Mouse (Mus musculus) embryonic facial prominence, embryonic 11.5 days (tissue): ENCODE measurements at regions not wholly inside any gene's neighbourhood (a gene's known extent, or its start where the extent isn't known, plus 50 kb on each side); places are given as distances from the start of the nearest gene placed in this dataset.
A peak's percentile ranks its signal among the peaks of the same experiment; 100 is the strongest.

ENCODE experiments used
- ATAC-seq: fragments of 200-750 bp; cut with Nextera tagmentation; replicated peaks from 2 replicates; pipeline ENCODE4 v1.8.0; 2017; ENCODE audit warnings: low read depth; ENCODE audit not compliant: insufficient number of reproducible peaks, low FRiP score, low TSS enrichment
- DNase-seq: peaks from one replicate; pipeline ENCODE4 v3.0.0-alpha.2; 2015; ENCODE audit warnings: low spot score
- H3K27ac ChIP-seq: fragments of 300-500 bp; sonication (generic); replicated peaks from 2 replicates; pipeline ENCODE4 v1.5.1; 2014; ENCODE audit warnings: mild to moderate bottlenecking, low read depth, low read length, control low read depth
- H3K27me3 ChIP-seq: fragments of 300-500 bp; sonication (generic); 2 replicates; pipeline ENCODE4 v1.6.1; 2014; ENCODE audit warnings: mild to moderate bottlenecking, low read length, moderate library complexity, mixed read lengths; ENCODE audit not compliant: control insufficient read depth, insufficient read depth
- H3K36me3 ChIP-seq: fragments of 300-500 bp; sonication (generic); replicated peaks from 2 replicates; pipeline ENCODE4 v1.6.1; 2014; ENCODE audit warnings: low read depth, mild to moderate bottlenecking, low read length, moderate library complexity, mixed read lengths; ENCODE audit not compliant: control insufficient read depth, insufficient read depth
- H3K4me1 ChIP-seq: fragments of 300-500 bp; sonication (generic); 2 replicates; pipeline ENCODE4 v1.6.1; 2014; ENCODE audit warnings: low read length, mixed read lengths; ENCODE audit not compliant: control insufficient read depth, insufficient read depth
- H3K4me2 ChIP-seq: fragments of 300-500 bp; sonication (generic); 2 replicates; pipeline ENCODE4 v1.6.1; 2014; ENCODE audit warnings: low read depth, mild to moderate bottlenecking, control low read depth, low read length, moderate library complexity
- H3K4me3 ChIP-seq: fragments of 300-500 bp; sonication (generic); 2 replicates; pipeline ENCODE4 v1.5.1; 2014; ENCODE audit warnings: low read depth, low read length, control low read depth
- H3K9ac ChIP-seq: fragments of 300-500 bp; sonication (generic); replicated peaks from 2 replicates; pipeline ENCODE4 v1.6.1; 2014; ENCODE audit warnings: mild to moderate bottlenecking, control low read depth, low read length
- H3K9me3 ChIP-seq: fragments of 300-500 bp; sonication (generic); replicated peaks from 2 replicates; pipeline ENCODE4 v1.6.1; 2016; ENCODE audit warnings: mild to moderate bottlenecking, low read length, inconsistent platforms, mixed read lengths; ENCODE audit not compliant: control insufficient read depth
- WGBS: fragments of 180-500 bp; shearing (Covaris S2); extraction: QIAGEN DNeasy Blood & Tissue Kit; methylation state at CpG from one replicate; pipeline ENCODE4 v1.1.7; 2014; 5-methylcytosine and 5-hydroxymethylcytosine counted together

DNA sequence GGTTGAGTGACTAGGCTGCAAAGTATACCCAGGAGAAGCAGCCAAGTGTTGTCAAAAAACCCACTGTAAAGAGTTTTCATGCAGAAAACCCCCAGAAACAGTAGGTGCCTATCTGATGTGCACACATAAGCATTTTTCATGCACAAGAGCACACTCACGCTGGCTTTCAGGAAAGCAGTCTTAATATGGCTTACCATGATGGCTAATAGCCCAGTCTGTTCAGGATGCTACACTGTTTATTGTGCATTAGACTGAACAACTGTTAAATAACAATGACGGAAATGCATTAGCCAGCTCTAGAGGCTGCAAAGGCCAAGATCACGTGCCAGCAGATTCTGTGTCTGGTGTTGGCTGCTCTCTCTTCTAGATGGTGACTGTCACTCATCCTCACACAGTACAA lies 556.1 kb downstream of the Tmem182 start:
- Histone ChIP-seq H3K27ac (no peak overlapping the region), H3K4me3 (no peak overlapping the region), H3K9me3 (no peaks in the 10 kb centered on the region), H3K4me2 (no peak overlapping the region), H3K36me3 (no peaks in the 10 kb centered on the region), H3K27me3 (no peaks in the 10 kb centered on the region), H3K4me1 (no peaks in the 10 kb centered on the region; the same call in 1 of the 2 replicates), H3K9ac (no peak overlapping the region)
- WGBS, result 90% methylated on average over 3 of the region's 3 CpGs
- DNase-seq (no peak), ATAC-seq (no peak)

DNA sequence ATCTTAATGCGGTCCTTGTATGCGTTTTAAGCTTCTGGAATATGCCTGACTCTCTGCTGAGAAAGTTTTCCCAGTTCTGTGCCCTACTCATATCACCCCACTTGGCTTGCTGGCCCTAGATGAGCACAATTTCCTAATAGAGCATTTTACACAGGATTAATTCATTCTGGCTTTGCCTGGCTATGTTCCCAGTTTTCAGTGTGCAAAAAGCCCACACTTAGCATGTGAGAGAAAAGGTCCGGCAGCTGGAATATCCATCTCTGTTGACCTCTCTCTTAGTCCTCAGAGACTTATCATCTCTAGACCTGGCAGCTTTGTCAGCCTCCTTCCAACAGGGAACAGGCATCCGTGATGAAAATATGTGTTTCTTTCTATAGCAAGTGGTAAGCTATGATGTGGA lies 574.6 kb downstream of the Tmem182 start:
- Histone ChIP-seq H3K27me3 (no peaks in the 10 kb centered on the region), H3K4me2 (no peak overlapping the region), H3K9me3 (no peaks in the 10 kb centered on the region), H3K36me3 (no peaks in the 10 kb centered on the region), H3K4me1 (no peaks in the 10 kb centered on the region), H3K27ac (no peak overlapping the region), H3K9ac (no peak overlapping the region), H3K4me3 (no peak overlapping the region)
- WGBS, result 78% methylated on average over 4 of the region's 4 CpGs
- ATAC-seq (no peak), DNase-seq (no peak)

DNA sequence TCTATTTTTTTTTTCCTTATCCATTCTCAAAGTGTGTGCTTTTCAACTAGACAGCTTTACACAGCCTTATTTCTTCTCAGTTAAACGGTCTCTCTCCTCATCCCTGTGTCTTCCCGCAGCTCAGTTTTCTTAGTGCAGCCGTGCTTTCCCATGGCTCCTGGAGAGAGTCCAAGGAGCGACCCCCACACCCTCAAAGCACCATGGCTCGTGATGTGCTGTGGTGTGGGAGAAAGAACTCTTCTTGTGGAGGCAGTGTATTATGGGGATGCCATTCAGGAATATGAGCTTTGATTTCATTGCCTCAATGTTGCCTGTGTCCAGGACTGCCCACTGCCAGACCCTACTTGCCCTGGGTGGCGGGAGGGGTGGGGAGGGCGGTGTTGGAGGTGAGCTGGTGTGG lies 576.1 kb downstream of the Tmem182 start:
- no peak for DNase-seq
- no peak overlapping the region for H3K4me3 ChIP-seq
- no peak overlapping the region for H3K9ac ChIP-seq
- 86% methylated on average over 7 of the region's 7 CpGs for WGBS
- ATAC-seq, result no peak
- H3K27ac ChIP-seq, result no peak overlapping the region
- H3K9me3 ChIP-seq, result no peaks in the 10 kb centered on the region
- no peaks in the 10 kb centered on the region for H3K36me3 ChIP-seq
- no peaks in the 10 kb centered on the region for H3K4me1 ChIP-seq
- no peak overlapping the region for H3K4me2 ChIP-seq
- H3K27me3 ChIP-seq, result no peaks in the 10 kb centered on the region

DNA sequence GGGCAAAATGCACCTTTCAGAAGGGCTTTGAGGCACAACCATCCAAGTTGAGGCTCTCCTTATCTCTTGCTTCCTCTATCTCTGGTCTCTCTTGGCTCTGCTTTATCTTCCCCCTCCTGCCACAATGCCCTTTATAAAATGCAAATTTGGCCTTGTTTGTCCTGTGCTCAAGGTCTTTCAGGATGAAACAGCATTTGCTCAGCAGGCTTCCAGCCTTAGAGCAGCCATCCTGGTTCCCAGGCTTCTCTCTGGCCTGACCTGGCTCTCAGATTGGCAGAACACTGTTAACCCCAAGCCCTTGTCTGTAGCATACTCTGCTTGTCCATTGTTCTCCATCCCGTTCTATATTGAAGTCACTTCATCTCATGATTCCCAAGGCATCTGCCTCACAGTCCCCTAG lies 579.3 kb downstream of the Tmem182 start:
- H3K27ac ChIP-seq, result no peak overlapping the region
- DNase-seq (no peak), ATAC-seq (no peak)
- H3K4me3 ChIP-seq, result no peak overlapping the region
- no peak overlapping the region for H3K4me2 ChIP-seq
- H3K27me3 ChIP-seq, result no peaks in the 10 kb centered on the region
- no peaks in the 10 kb centered on the region for H3K4me1 ChIP-seq
- H3K36me3 ChIP-seq, result no peaks in the 10 kb centered on the region
- H3K9me3 ChIP-seq, result no peaks in the 10 kb centered on the region
- no peak overlapping the region for H3K9ac ChIP-seq
- 18% methylated on average over 1 of the region's 1 CpGs for WGBS

- Histone ChIP-seq H3K36me3 (no peaks in the 10 kb centered on the region), H3K4me1 (no peaks in the 10 kb centered on the region), H3K27ac (no peak overlapping the region), H3K4me2 (no peak overlapping the region), H3K9ac (no peak overlapping the region), H3K27me3 (no peaks in the 10 kb centered on the region), H3K4me3 (no peak overlapping the region), H3K9me3 (no peaks in the 10 kb centered on the region)
- no peak for ATAC-seq
- no peak for DNase-seq
- 58% methylated on average over 4 of the region's 4 CpGs for WGBS
Measured at GRCm38 (mm10) chr1:41386435-41386834, 581.0 kb downstream of the Tmem182 start.

DNA sequence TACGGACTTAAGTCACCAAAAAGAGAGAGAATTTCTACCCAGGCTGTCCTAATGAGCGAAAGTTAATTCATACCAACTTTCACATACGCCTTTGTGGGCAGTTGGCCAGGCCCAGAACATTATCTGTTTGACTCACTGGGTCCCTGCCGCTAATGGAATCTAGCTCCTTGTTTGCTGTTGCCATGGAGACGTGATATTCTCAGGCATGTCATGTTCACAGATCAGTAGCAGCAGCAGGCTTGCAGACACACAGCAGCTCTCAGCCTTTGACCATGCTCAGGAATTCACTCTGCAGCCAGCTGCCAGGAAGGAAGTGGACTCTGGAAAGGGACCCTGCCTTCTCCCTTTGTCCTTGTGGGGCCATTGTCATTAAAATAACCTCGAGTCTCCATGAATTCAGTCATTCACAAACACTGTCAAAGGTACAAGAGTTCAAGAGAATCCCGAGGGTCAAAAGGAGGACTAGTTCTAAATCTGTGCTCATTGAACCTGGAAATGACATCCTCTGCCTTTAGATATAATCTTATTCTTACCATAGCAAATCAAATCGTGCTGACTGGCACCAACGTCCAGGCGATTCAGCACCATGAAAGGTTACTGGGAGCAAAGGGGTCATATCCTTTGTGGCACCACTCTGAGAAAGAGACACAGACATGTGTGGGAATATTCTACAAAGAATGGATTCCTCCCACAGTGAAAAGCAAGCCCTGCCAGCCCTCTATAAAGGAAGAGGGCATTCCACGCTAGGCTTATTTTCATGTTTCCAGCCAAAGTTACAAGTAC lies 584.9 kb downstream of the Tmem182 start:
- Histone ChIP-seq H3K27me3 (no peaks in the 10 kb centered on the region), H3K9ac (no peak overlapping the region), H3K27ac (no peak overlapping the region), H3K4me1 (no peaks in the 10 kb centered on the region), H3K4me2 (no peak overlapping the region), H3K36me3 (no peaks in the 10 kb centered on the region), H3K4me3 (no peak overlapping the region), H3K9me3 (no peaks in the 10 kb centered on the region)
- 15% methylated on average over 11 of the region's 11 CpGs for whole genome bisulfite sequencing
- ATAC-seq (peak; percentile 91), DNase-seq (peak; percentile 89)

- H3K9me3 ChIP-seq, result no peaks in the 10 kb centered on the region
- no peaks in the 10 kb centered on the region for H3K27me3 ChIP-seq
- WGBS, result 76% methylated on average over 7 of the region's 7 CpGs
- no peak for ATAC-seq
- H3K27ac ChIP-seq, result no peak overlapping the region
- no peak overlapping the region for H3K4me3 ChIP-seq
- H3K4me2 ChIP-seq, result no peak overlapping the region
- DNase-seq, result no peak
- H3K36me3 ChIP-seq, result no peaks in the 10 kb centered on the region
- no peaks in the 10 kb centered on the region for H3K4me1 ChIP-seq
- no peak overlapping the region for H3K9ac ChIP-seq
Measured at GRCm38 (mm10) chr1:41391071-41391470, 585.7 kb downstream of the Tmem182 start.

GRCm38 (mm10) chr1:41393287-41393686 lies 587.9 kb downstream of the Tmem182 start:
- ATAC-seq (no peak), DNase-seq (no peak)
- WGBS, result 83% methylated on average over 4 of the region's 4 CpGs
- H3K4me1 ChIP-seq, result no peaks in the 10 kb centered on the region
- no peak overlapping the region for H3K4me2 ChIP-seq
- H3K4me3 ChIP-seq, result no peak overlapping the region
- H3K27me3 ChIP-seq, result no peaks in the 10 kb centered on the region
- H3K27ac ChIP-seq, result no peak overlapping the region
- no peaks in the 10 kb centered on the region for H3K9me3 ChIP-seq
- H3K9ac ChIP-seq, result no peak overlapping the region
- no peaks in the 10 kb centered on the region for H3K36me3 ChIP-seq
